Mouse (Mus musculus) midbrain, embryonic 16.5 days (tissue): ENCODE results near the gene Gm21976. TPM values are rescaled to one million over a fixed set of nuclear protein-coding genes. Genes with fewer than 3 reads are reported as not detected.

Experiments used
- ATAC-seq: fragments of 200-750 bp; cut with Nextera tagmentation; 2 replicates; pipeline ENCODE4 v1.8.0; 2017; ENCODE audit warnings: moderate TSS enrichment
- H3K27ac ChIP-seq: fragments of 300-500 bp; sonication (generic); 2 replicates; pipeline ENCODE4 v1.5.1; 2014; ENCODE audit warnings: mild to moderate bottlenecking, low read length, mixed read lengths
- H3K27me3 ChIP-seq: fragments of 300-500 bp; sonication (generic); 2 replicates; pipeline ENCODE4 v1.6.1; 2014; ENCODE audit warnings: low read depth, low read length, mixed read lengths; ENCODE audit not compliant: control insufficient read depth, insufficient read depth
- H3K36me3 ChIP-seq: fragments of 300-500 bp; sonication (generic); 2 replicates; pipeline ENCODE4 v1.6.1; 2014; ENCODE audit warnings: mild to moderate bottlenecking, low read length, moderate library complexity, mixed read lengths; ENCODE audit not compliant: control insufficient read depth, insufficient read depth
- H3K4me1 ChIP-seq: fragments of 300-500 bp; sonication (generic); 2 replicates; pipeline ENCODE4 v1.6.1; 2014; ENCODE audit warnings: mild to moderate bottlenecking, low read length, mixed read lengths; ENCODE audit not compliant: control insufficient read depth, insufficient read depth
- H3K4me2 ChIP-seq: fragments of 300-500 bp; sonication (generic); 2 replicates; pipeline ENCODE4 v1.6.1; 2014; ENCODE audit warnings: mild to moderate bottlenecking, low read length, mixed read lengths
- H3K4me3 ChIP-seq: fragments of 300-500 bp; sonication (generic); 2 replicates; pipeline ENCODE4 v1.5.1; 2014; ENCODE audit warnings: low read depth, mild to moderate bottlenecking, low read length, moderate library complexity, mixed read lengths
- H3K9ac ChIP-seq: fragments of 300-500 bp; sonication (generic); 2 replicates; pipeline ENCODE4 v1.6.1; 2014; ENCODE audit warnings: low read depth, low read length, mixed read lengths
- H3K9me3 ChIP-seq: fragments of 300-500 bp; sonication (generic); replicated peaks from 2 replicates; pipeline ENCODE4 v1.6.1; 2014; ENCODE audit warnings: mild to moderate bottlenecking, low read length, mixed read lengths; ENCODE audit not compliant: control insufficient read depth, poor library complexity, severe bottlenecking
- WGBS: fragments of 180-500 bp; shearing (Covaris S2); extraction: QIAGEN DNeasy Blood & Tissue Kit; methylation state at CpG from one replicate; pipeline ENCODE4 v1.1.7; 2014; 5-methylcytosine and 5-hydroxymethylcytosine counted together
- polyA plus RNA-seq: library from polyadenylated mRNA; unstranded; fragments of >200 nt; fragmentation: Nextera tagmentation; extraction: Ambion mirVana; gene quantifications from 2 replicates; pipeline ENCODE4 v1.2.1, GENCODE M21; 2015

Gm21976 gene
- polyA plus RNA-seq, 1 experiment from 2014 or later = not detected

DNA sequence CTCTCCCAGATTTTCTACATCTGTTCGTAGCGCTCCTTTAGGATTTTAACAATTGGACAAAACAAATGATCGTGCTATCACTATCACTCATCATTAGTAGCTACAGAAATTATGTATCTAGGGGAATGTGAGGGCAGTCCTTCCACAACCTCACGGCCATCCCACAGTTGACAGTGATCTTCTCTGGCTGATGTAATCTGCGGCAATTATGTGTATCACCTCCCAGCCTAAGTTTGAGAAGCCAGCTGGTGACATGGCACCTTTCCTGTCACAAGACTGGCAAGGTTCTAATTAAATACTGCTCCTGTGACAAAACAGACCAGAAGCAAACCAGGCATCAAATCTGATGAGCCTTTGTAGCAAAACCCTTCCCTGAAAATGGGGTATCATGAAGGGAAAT lies 28.3 kb downstream of the Gm21976 start:
- WGBS = 92% methylated on average over 5 of the region's 5 CpGs
- no peak overlapping the region for H3K27ac ChIP-seq
- H3K4me2 ChIP-seq = no peak overlapping the region

GRCm38 (mm10) chr13:98308724-98309123 lies 29.0 kb downstream of the Gm21976 start:
- peaks cover 3% of the 10 kb centered on the region; the same call in 1 of the 2 replicates for H3K4me1 ChIP-seq
- ATAC-seq = no peak
- H3K27me3 ChIP-seq = no peaks in the 10 kb centered on the region
- H3K36me3 ChIP-seq = peaks cover 14% of the 10 kb centered on the region
- no peak overlapping the region for H3K9ac ChIP-seq
- no peak overlapping the region for H3K4me3 ChIP-seq
- no peak overlapping the region for H3K4me2 ChIP-seq
- no peaks in the 10 kb centered on the region for H3K9me3 ChIP-seq
- WGBS = 82% methylated on average over 4 of the region's 4 CpGs
- no peak overlapping the region for H3K27ac ChIP-seq

More for the DNA sequence above, 28.3 kb downstream of the Gm21976 start:
- H3K4me3 ChIP-seq = no peak overlapping the region
- H3K9me3 ChIP-seq = no peaks in the 10 kb centered on the region
- H3K9ac ChIP-seq = no peak overlapping the region
- no peak for ATAC-seq
- H3K36me3 ChIP-seq = peaks cover 14% of the 10 kb centered on the region
- peaks cover 3% of the 10 kb centered on the region; the same call in 1 of the 2 replicates for H3K4me1 ChIP-seq
- H3K27me3 ChIP-seq = no peaks in the 10 kb centered on the region

DNA sequence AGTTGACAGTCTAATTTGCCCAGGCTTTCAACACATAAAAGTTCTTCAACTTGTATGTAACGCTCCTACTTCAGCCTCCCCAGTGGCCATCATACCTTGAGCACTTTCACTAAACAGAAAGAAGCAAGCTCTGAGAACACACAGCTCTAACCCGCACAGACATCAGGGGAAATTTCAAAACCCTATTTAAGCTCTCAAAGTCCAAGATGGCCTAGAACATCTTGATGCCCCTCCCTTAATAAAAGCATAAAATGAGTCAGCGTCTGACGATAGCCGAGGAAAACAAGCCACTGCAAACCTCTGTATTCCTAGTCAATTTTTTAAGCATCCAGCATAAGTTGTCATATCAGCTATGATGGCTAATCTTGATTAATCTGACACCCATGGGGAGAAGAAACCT lies 31.9 kb downstream of the Gm21976 start:
- H3K4me2 ChIP-seq = no peak overlapping the region
- H3K27me3 ChIP-seq = no peaks in the 10 kb centered on the region
- WGBS = 95% methylated on average over 5 of the region's 5 CpGs
- peaks cover 14% of the 10 kb centered on the region for H3K36me3 ChIP-seq
- ATAC-seq = no peak
- H3K4me3 ChIP-seq = no peak overlapping the region
- peaks cover 15% of the 10 kb centered on the region for H3K4me1 ChIP-seq
- H3K9me3 ChIP-seq = no peaks in the 10 kb centered on the region
- no peak overlapping the region for H3K27ac ChIP-seq
- no peak overlapping the region for H3K9ac ChIP-seq

GRCm38 (mm10) chr13:98313631-98314030 lies 33.9 kb downstream of the Gm21976 start:
- Histone ChIP-seq H3K4me3 (no peak overlapping the region), H3K36me3 (peaks cover 13% of the 10 kb centered on the region)
- 78% methylated on average over 7 of the region's 7 CpGs for WGBS

GRCm38 (mm10) chr13:98315124-98315523 lies 35.4 kb downstream of the Gm21976 start:
- Histone ChIP-seq H3K4me2 (peak overlapping the region; percentile 21), H3K4me1 (peaks cover 15% of the 10 kb centered on the region), H3K9me3 (no peaks in the 10 kb centered on the region), H3K4me3 (no peak overlapping the region), H3K27ac (no peak overlapping the region), H3K27me3 (no peaks in the 10 kb centered on the region), H3K9ac (no peak overlapping the region), H3K36me3 (peaks cover 9% of the 10 kb centered on the region)
- no peak for ATAC-seq
- 84% methylated on average over 4 of the region's 4 CpGs for WGBS

More at GRCm38 (mm10) chr13:98313631-98314030, 33.9 kb downstream of the Gm21976 start:
- H3K4me1 ChIP-seq = peaks cover 15% of the 10 kb centered on the region
- H3K9me3 ChIP-seq = no peaks in the 10 kb centered on the region
- ATAC-seq = no peak
- no peak overlapping the region for H3K9ac ChIP-seq
- H3K27ac ChIP-seq = no peak overlapping the region
- no peak overlapping the region for H3K4me2 ChIP-seq
- H3K27me3 ChIP-seq = no peaks in the 10 kb centered on the region

DNA sequence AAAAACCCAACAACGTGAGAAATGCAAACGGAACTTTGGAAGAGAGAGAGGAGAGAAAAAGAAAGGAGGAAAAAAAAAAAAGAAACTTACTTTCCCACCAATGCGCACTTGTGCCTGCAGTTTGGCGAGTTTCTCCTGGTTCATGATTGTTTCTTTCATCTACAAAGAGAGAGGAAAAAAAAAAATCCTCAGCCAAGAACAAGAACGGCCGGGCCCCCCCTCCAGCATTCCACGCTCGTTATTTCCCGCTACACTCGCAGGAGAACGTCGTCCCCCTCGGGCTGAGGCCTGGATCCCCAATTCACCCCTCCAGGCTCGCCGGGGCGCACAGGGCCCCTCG lies 36.4 kb downstream of the Gm21976 start:
- Histone ChIP-seq H3K27ac (peak overlapping the region; percentile 85), H3K36me3 (peaks cover 6% of the 10 kb centered on the region), H3K9ac (peak overlapping the region; percentile 98), H3K27me3 (no peaks in the 10 kb centered on the region), H3K4me3 (peak overlapping the region; percentile 100), H3K4me1 (peaks cover 15% of the 10 kb centered on the region), H3K4me2 (peak overlapping the region; percentile 65), H3K9me3 (no peaks in the 10 kb centered on the region)
- ATAC-seq = no peak
- under 1% methylated on average over 17 of the region's 17 CpGs for WGBS

GRCm38 (mm10) chr13:98316480-98317245 lies 37.0 kb downstream of the Gm21976 start, which contains the start of gene Btf3:
Gene Btf3 (minus strand): TSS chr13:98317006.
- Histone ChIP-seq H3K36me3 (peaks cover 5% of the 10 kb centered on the region; the same call in 1 of the 2 replicates), H3K9ac (peak within 1 kb of the TSS; percentile 98), H3K4me1 (peaks cover 15% of the 10 kb centered on the region), H3K4me2 (peak within 1 kb of the TSS; percentile 92), H3K27me3 (no peaks in the 10 kb centered on the region), H3K4me3 (peak within 1 kb of the TSS; percentile 100), H3K9me3 (no peaks in the 10 kb centered on the region), H3K27ac (peak within 1 kb of the TSS; percentile 85)
- peak; percentile 97 for ATAC-seq
- under 1% methylated on average over 70 of the region's 90 CpGs for WGBS

- WGBS = 2% methylated on average over 16 of the region's 16 CpGs
- no peaks in the 10 kb centered on the region for H3K27me3 ChIP-seq
- H3K4me2 ChIP-seq = peak overlapping the region; percentile 92
- peak; percentile 6; the same call in 1 of the 2 replicates for ATAC-seq
- H3K36me3 ChIP-seq = peaks cover under 1% of the 10 kb centered on the region; the same call in 1 of the 2 replicates
- H3K9ac ChIP-seq = peak overlapping the region; percentile 98
- peak overlapping the region; percentile 100 for H3K4me3 ChIP-seq
- H3K27ac ChIP-seq = peak overlapping the region; percentile 85
- H3K9me3 ChIP-seq = no peaks in the 10 kb centered on the region
- H3K4me1 ChIP-seq = peaks cover 15% of the 10 kb centered on the region
These were observed 37.6 kb downstream of the Gm21976 start for GRCm38 (mm10) chr13:98317246-98317677.

DNA sequence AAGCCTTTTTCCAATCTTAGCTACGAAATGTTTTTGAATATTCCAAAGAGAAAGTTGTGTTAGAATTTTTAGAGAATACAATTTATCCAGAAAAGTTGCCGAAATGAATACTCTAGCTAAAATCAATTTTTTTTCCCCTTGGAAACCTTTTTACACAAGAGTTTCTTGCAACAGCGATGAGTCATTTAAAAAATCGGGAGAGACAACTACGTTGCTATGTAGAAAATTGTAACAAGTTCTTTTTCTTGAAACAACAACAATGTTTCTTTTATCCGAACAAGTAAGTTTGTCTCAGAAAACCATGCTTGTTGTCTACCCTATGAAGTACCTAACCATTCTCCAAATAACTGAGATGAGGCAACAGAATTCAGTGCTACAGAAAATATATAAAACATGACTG lies 38.2 kb downstream of the Gm21976 start:
- no peak for ATAC-seq
- H3K27ac ChIP-seq = no peak overlapping the region
- WGBS = 93% methylated on average over 6 of the region's 6 CpGs
- H3K4me1 ChIP-seq = peaks cover 15% of the 10 kb centered on the region
- H3K4me2 ChIP-seq = no peak overlapping the region; the same call in 1 of the 2 replicates
- no peaks in the 10 kb centered on the region for H3K27me3 ChIP-seq
- no peak overlapping the region; the same call in 1 of the 2 replicates for H3K4me3 ChIP-seq
- H3K9me3 ChIP-seq = no peaks in the 10 kb centered on the region
- no peaks in the 10 kb centered on the region for H3K36me3 ChIP-seq
- H3K9ac ChIP-seq = no peak overlapping the region
